Mouse (Mus musculus) adrenal gland, adult 2 months (tissue): ENCODE results near the gene Fnbp1. TPM values are rescaled to one million over a fixed set of nuclear protein-coding genes. Genes with fewer than 3 reads are reported as not detected.
"Not testable (repeated sequence)": the region's sequence is repeated elsewhere in the genome, so short reads cannot be mapped to it uniquely, and the experiment has no call there.

ENCODE experiments used
- DNase-seq: peaks from one replicate; pipeline ENCODE4 v3.0.0; 2021
- long read RNA-seq: library from polyadenylated mRNA; stranded (forward); transcript quantifications from one replicate; pipeline ENCODE4 v2.0.0, GENCODE M21; 2021
- polyA plus RNA-seq: library from polyadenylated mRNA; depleted of rRNA; stranded (reverse); fragments of >200 nt; gene quantifications from 2 replicates; pipeline ENCODE4 v1.2.3, GENCODE M21; 2012; rRNA removed
- total RNA-seq, 2 experiments: library from RNA; stranded (reverse); gene quantifications; 2 replicates each; pipeline ENCODE4 v1.2.3; 2021

Fnbp1 gene
- total RNA-seq, result 10 to 100 TPM; 59.7 to 73.4 TPM
- 34.3 and 35.6 TPM in 2 replicates for polyA plus RNA-seq
- long read RNA-seq, full-length matches to known transcripts, result 3 of 15 reads
- long read RNA-seq, partial matches to known transcripts, result 4 of 15 reads
- long read RNA-seq, other reads (novel, unspliced or antisense), result 8 of 15 reads

- peak; percentile 93 for DNase-seq
These were observed at the start of gene Fnbp1 for GRCm38 (mm10) chr2:31141867-31142454. TSS of gene Fnbp1 (minus strand) at chr2:31142008.

GRCm38 (mm10) chr2:31189654-31190053 lies 47.8 kb upstream of the Fnbp1 start:
- no peak for DNase-seq

GRCm38 (mm10) chr2:31188691-31189090 lies 46.9 kb upstream of the Fnbp1 start:
- no peak for DNase-seq

DNA sequence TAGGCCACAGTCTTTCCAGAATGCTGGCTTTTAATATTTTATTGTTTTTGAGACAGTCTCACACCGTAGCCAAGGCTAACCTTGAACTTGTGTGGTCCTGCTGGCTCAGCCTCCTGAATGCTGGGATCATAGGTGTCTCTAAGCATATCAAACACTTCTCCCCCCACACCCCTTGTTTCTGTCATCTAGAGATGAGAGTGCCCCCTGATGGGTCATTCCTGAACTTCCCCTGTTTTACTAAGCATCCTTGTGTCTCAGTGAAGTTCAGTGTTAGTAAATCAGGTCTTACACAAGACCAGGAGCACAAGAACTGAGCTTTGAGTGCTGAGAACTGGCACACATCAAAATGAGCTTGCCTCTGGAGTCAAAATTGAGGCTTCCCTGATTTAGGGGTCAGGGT lies 42.0 kb upstream of the Fnbp1 start:
- no peak for DNase-seq

DNA sequence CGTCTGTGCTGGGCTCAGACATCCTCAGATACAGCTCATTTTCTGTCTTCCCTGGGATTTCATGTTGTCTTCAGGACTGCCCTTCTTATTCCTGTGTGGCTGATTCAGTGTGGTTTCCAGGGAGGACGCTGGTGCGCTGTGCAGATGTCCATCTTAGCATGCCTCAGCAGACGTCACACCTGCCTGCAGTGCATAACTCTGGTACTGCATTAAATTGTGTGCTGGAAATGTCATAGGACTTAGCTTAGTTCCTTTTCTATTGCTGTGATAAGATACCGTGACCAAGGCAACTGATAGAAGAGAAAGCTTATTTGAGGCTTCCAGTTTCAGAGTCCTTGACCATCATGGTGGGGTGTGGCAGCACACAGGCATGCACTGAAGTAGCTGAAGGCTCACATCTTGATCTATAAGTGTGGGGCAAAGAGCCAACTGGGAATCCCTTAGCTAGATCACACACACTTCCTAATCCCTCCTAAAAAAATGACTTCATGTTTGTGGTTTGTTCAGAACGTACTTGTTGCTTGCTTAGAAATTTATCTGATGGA lies 41.0 kb upstream of the Fnbp1 start:
- DNase-seq, result no peak

DNA sequence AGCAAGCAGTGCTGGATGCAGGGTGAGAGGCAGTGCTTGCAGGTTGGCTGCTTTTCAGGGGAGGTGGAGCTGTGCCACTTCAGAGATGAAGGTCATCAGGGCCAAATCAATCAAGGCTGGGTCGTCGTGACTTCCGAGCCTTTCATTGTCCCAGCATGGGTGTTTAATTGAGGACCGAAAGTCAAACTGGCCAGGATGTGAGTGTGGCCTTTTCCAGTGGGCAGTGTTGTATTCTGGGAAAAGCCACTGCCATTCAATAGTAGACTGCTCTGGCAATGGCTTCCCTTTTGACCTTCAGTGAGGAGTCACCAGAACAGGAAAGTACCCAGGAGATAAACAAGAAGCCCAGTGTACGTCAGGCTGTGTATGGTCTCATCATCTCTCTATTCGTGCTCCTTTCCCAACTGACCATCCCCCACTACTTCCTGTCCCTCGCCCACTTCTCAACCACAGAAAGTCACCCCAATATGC lies 38.3 kb upstream of the Fnbp1 start:
- peak; percentile 80 for DNase-seq

DNA sequence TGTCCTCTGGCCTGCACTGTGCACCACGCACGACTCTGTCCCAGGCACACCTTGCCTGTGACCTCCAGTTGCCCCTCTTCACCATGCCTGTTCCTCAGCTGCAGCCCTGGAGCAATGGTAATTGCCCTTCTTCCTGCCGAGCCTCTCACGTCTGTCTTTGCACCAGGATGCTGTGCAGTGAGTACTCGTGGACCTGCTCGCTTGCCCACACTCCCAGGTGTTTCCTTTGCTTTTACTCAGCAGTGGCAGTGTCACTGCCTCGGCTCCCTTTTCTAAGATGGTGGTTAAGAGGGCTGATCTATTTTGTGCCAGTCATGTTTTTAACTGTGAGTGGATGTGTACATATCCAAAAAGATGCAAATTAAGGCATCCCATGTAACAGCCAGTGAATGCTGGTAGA lies 37.7 kb upstream of the Fnbp1 start:
- DNase-seq, result no peak

- not testable (repeated sequence) for DNase-seq
These were observed 36.8 kb upstream of the Fnbp1 start for GRCm38 (mm10) chr2:31178593-31178992.

DNA sequence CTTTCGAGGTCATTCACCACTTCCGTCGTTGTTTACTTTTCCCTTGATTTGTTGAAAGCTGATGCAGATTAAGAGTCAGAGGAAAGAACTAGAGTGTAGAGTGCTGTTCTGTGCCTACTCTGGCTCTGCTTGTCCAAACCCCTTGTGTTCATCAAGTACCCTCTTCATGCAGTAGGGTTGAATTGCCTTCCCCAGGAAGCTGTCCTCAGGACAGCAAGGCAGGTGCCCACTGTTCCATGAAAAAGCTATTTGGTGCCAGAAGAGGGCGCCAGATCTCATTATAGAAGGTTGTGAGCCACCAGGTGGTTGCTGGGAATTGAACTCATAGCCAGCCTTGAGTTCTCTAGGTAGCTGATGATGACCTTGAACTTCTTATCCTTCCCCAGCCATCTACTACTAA lies 31.5 kb upstream of the Fnbp1 start:
- DNase-seq, result no peak

- no peak for DNase-seq
These were observed 30.7 kb upstream of the Fnbp1 start for GRCm38 (mm10) chr2:31172536-31172935.

DNA sequence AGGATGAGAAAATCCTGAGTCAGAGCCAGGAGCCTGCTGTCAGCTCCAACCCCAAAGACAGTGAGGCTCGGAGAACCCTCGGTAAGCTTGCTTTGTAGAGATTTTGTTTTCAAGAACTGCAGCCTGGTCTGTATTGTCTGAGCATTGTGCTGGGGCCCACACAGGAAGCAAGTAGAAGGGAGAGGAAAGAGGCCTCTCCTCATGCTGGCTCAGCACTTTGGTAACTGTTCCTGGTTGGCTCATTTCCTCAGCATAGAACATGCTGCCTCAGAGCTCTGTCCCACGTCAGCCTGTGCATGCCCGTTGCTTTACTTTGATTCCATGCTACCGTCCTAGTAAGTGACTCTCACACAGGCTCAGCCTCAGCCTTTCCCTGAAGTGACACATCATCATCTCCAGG lies 30.2 kb upstream of the Fnbp1 start:
- DNase-seq, result no peak

DNA sequence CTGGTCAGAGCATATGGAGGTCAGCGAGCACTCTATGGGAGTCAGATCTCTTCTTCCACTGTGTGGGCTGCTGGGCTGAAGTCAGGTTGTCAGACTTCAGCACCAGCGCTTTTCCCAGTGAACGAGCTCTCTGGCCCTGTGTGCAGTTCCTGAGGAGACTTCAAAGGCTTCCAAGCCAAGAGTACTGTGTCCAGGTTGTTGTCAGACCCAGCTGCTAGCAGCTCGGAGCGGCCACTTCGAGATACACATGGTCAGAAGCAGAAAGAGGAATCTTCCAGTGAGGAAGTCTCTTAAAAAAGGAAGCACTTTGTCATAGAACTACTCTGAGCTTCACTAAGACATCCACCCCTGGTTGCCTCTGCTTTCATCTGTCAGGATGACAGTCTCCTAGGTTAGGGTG lies 28.4 kb upstream of the Fnbp1 start:
- no peak for DNase-seq

- DNase-seq, result peak; percentile 84
These were observed 27.2 kb upstream of the Fnbp1 start for GRCm38 (mm10) chr2:31169001-31169400.

DNA sequence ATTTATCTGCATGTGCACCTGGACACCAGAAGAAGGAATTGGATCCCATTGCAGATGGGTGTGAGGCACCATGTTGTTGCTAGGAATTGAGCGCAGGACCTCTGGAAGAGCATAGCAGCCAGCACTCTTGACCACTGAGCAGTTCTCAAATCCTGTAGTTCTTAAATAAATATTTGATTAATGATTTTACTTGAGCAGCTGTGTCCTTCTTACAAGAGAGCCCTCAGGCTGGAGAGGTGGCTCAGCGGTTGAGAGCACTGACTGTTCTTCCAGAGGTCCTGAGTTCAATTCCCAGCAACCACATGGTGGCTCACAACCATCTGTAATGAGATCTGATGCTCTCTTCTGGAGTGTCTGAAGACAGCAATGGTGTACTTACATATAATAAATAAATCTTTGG lies 25.8 kb upstream of the Fnbp1 start:
- DNase-seq, result not testable (repeated sequence)

DNA sequence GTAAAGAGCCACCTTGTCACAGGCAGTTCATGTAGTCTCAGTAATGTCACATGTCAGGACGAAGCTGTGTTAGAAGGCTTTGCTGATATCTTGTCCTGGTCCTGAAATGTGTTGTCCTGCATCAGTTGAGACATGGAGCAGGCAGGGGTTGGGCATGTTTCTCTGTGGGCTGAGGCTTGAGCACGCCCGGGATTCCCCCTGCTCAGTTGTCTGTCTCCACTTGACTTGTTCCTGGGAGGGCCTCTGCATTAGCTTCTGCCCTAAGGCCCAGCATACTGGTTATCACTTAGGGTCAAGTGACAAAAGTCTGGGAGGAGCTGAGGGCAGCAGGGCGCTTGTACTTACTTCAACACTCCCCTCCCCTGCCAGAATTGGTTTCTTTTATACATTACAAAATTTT lies 23.7 kb upstream of the Fnbp1 start:
- no peak for DNase-seq

DNA sequence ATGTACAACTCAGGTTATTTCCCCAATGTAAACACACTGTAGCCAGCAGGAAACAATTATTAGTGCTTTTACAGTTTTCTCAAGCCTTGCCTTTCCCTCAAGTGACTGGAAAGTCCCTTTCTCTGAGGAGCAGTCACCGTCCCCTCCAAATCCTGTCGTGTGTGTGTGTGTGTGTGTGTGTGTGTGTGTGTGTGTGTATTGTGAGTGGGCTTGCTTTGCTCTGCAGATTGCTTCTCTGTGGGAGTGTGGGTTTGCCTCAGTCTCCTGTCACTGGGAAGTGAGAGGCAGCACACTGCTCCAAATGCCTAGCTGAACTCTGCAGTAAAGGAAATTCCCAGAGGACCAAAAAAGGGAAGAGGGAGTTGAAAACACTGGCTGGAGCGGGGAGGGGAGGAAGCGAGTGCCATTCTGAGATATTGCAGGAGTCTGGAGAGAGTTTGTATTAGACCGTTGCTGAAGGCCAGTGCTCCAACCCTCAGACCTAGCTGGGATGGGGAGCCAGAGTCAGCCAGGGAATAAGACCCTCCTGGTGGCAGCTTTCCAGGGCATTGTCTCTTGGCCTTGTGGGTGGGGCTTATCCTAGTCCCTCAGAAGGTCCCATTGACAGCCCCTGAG lies 23.1 kb upstream of the Fnbp1 start:
- peak; percentile 41 for DNase-seq

DNA sequence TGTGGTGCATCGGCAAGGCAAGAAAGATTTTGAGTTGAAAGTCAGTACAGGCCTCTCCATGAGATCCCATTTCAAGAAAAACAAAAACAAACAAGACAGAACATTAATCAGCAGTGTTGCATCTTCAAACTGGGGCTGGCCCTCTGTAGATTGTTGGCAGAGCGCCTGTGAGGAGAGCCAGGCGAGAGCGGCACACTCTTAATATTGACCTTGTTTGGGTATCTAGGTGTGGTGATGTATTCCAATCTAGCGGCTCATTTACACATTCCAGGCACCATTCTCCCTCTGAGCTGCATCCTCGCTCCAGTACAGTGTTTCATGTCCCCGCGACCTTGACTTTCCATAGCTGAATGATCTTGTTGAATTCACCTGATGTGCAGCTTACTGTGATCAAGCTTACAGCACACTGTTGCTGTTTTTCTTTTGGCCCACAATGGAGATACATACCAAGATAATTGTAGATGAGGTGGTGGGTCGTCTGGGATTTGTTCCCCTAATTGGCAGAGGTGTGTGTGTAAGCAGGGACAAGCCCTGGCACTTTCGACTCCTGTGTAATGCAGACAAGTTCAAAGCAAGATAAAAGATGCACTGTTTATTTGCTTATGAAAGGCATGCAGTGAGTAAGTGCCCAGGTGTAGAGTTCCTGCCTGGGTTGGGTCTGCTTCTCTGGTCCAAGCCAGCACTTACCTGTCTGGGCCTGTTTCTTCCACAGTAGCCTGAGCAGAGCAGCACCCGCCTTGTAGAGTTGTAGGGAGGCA lies 21.7 kb upstream of the Fnbp1 start:
- peak; percentile 40 for DNase-seq

GRCm38 (mm10) chr2:31161620-31162019 lies 19.8 kb upstream of the Fnbp1 start:
- no peak for DNase-seq

DNA sequence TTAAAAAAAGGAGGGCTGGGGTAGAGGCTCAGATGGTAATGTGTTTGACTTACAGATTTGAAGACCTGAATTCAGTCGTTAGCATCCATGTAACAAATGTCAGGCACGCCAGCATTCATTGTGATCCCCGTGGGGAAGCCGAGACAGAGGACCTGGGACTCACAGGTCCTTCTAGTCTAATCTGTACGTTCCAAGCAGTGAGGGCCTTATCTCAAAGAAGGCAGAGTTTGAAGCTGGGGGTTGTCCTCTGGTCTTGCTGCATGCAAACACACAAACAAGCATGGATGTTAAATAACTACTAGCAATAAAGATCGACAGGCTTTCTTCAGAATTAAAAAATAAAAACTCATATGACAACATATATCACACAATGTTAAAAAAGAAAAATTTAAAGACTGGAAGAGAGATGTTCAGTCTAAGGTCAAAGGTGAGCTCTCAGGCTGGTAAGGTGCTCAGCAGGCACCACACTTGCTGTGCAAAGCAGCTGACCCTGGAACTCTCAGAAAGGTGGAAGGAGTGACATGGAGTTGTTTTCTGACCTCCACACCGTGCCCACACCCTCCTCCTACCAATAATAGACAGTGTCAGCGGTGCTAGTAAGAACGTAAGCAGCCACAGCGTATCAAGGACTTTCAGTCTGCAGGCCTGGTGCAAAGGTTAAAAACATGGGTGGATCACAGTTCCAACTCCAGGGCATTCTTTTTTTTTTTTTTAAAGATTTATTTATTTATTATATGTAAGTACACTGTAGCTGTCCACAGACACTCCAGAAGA lies 18.5 kb upstream of the Fnbp1 start:
- DNase-seq, result no peak

DNA sequence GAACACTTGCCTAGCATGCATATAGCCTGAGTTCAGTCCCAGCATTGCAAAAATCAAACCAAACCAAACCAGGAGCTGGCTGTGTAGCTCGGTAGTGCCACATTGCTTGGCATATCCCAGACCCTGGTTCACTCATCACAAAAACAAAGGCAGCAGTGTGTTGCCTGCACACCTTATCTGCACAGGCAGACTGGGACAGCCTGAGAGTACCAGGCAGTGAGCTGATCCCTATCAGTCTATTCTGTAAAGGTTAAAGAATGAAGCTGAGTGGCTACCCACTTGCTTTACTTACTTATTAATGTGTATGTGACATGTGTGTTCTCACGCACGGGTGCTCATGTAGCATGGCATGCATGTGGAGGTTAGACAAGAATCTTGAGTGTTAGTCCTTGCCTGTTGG lies 15.0 kb upstream of the Fnbp1 start:
- no peak for DNase-seq

DNA sequence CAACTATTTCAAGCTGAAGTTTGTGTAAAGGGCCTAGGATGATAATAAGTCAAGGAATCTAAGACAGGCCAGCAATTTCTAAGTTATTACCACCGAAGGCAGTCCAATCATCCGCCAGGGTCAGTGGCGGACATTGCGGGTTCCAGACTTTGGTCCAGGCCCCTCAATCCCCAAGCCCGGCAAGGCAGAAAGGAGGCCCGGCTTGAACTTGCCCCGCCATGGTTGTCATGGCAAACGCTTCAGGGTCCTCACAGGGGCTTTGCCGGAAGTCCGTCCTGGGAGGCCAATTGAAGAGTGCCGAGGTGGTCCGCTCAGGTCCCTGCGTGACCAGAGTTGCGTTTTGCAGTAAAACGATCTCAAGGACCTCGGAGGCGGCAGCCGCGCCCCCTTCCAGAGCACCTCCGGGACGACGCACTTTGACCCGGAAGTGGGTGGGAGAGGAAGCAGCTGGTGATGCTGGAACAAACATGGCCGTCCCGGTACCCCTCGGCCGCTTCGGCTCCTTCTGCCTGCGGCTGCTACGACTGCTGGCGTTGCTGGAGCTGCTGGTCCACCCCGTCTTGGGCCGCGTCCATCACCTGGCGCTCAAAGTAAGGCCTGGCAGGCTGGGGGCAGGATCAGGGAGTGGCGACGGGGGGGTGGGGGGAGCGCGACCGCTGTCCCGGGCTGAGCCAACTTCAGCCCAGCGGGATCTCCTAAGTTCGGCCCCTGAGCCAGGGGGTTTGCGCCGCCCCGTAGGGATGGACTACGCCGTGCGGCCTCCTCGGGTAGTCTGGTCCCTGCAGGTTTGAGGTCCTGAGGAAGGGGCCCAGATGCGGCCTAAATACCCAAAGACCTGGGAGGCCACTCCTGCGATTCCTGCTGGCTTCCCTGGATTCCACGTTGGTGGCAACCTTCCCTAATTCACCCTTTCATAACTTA lies 10.3 kb upstream of the Fnbp1 start, which contains the start of gene Gpr107:
TSS of gene Gpr107 (plus strand) at position 425 of the 921 bp plus-strand sequence.
- peak; percentile 90 for DNase-seq
